Mouse (Mus musculus): ENCODE measurements around the gene Upf2.

Upf2 gene

DNA sequence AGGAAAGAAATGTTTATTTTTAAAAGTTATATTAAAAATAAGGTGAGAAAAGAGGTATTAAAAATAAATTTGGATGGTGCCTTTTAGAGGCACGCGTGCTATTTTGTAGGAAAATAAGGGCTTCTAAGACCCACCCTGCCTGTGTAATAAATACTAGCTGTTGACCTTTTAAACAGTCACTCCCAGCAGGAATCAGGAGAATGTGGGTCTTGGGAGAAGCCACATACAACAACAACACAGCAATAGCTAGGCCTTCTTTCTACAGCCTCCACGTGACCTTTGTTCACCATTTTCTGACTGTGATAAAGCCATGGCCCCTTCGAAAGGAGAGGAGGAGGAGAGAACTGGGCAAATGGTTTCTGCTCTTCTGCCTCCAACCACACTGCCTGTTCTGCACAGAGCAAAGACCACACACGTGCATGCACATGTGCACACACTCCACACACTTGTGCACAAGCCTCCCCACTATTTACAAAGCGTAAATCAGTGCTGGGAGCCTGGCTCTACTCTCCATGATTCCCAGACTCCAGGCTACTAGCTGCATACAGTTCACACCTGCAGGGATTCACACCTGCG, 121.5 kb downstream of the Upf2 start:
- DNase-seq = peak; percentile 48

DNA sequence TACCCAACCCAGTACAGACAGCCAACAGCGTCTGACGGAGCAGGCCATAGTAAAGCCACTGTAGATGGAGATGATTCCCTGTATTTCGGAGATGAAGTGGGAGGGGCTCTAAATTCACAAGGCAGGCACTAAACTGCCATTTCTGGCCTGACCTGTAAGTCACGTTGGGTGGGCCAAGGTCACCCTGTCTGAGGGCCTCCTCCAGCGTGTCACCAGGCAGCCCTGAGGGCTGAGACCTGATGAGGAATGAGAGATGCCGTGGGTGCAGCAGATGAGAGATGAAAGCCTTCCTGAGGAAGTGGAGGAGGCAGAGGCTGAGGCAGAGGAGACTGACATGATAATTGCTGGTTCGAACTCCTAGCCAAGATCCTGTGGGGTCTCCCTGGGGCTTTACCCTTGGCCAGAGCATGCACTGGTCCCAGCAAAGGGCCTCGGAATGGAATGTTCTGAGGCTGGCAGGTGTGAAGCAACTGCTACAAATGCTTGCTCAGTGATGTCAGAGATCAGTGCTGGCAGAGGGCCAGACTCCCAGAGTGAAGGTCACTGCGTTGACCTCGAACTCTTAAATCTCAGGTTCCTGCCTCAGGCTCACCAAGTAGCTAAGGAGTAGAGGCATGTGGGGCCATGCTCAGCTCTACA, 123.7 kb downstream of the Upf2 start:
- peak; percentile 87 for DNase-seq

DNA sequence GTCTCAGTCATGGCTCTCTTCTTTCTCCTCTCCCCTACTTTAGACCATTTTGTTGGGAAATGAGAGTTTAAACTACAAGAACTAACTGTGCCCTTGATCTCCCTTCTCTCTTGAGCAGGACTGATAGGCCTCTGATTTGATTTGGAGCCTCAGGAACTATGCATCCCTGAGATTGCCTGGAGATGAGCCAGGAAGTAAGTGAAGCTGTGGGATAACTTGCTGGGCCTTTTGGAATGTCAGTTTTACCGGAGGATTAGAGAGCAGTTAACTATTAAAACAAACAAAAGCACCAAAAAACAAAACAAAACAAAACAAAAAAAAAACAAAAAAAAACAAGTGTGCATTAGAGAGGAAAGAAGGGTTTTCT, 124.2 kb downstream of the Upf2 start:
- DNase-seq = no peak

DNA sequence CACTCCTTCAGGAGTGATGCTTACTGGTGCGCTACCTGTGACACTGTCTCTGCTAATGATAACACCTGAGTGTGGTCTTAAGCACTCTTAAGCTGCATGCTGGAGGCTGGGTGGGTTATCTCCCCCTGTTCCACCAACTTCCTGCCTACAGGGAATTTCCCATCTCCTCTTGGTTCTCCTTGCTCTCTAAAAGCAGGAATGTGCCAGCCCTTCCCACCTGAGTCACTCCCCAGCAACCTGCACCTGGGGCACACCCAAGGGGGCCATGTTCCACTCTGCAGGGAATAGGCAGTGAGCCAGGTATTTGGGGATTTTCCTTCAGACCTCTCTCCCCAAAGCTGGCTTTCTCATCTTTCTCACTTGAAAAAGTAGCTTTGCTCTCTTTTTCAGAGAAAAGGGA, 128.8 kb downstream of the Upf2 start:
- peak; percentile 78 for DNase-seq

DNA sequence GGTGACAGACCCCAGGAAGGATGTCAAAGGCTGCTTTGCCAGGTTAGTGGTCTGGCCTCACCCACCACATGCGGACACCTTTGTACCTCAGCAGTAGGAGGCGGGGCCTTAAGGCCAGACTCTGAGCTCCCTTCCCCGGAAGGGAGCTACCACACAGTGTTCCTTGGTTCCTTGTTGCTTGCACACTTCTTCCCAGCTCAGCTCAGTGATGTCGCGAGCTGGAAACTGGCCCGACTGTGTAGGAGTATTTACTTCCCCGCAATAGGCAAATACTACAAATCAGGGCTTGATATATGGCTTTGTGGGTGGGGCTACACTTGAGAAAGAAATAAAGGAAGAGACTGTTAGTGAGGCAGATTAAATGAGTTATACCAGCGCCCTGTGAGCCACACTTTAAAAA, 129.8 kb downstream of the Upf2 start:
- peak; percentile 83 for DNase-seq

DNA sequence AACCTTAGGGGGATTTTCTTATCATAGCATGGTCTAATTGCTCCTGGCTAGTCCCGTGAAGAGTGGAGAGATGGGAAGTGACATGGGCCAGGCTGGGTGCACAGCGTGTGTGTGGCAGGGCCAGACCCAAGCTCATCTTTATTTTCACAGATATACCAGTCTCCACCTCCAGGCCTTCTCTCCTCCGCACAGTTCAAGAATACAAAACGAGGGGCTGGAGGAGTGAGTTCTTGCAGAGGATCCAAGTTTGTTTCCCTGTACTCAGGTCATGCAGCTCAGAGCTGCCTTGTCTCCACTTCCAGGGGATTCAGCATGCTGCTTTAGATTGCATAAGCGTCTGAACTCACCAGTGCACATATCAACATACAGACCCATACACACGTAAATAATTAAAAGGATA, 131.3 kb downstream of the Upf2 start:
- peak; percentile 53 for DNase-seq

DNA sequence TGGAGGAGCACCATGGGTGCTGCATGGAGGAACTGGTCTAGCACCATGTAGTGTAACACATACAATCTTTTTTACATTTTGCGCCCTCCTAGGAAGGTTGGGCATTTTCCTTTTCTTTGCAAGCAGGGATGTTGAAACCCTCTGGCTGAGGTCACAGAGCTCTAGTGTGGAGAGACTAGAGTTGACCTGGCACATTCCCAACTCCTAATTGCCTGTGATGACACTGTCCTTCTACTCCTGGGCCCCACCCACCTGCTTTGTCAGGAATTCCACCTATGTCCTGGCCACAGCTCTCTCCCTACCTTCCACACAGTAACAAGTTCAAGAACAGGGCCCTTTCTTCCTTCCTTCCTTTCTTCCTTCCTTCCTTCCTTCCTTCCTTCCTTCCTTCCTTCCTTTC, 132.4 kb downstream of the Upf2 start:
- DNase-seq = peak; percentile 21

DNA sequence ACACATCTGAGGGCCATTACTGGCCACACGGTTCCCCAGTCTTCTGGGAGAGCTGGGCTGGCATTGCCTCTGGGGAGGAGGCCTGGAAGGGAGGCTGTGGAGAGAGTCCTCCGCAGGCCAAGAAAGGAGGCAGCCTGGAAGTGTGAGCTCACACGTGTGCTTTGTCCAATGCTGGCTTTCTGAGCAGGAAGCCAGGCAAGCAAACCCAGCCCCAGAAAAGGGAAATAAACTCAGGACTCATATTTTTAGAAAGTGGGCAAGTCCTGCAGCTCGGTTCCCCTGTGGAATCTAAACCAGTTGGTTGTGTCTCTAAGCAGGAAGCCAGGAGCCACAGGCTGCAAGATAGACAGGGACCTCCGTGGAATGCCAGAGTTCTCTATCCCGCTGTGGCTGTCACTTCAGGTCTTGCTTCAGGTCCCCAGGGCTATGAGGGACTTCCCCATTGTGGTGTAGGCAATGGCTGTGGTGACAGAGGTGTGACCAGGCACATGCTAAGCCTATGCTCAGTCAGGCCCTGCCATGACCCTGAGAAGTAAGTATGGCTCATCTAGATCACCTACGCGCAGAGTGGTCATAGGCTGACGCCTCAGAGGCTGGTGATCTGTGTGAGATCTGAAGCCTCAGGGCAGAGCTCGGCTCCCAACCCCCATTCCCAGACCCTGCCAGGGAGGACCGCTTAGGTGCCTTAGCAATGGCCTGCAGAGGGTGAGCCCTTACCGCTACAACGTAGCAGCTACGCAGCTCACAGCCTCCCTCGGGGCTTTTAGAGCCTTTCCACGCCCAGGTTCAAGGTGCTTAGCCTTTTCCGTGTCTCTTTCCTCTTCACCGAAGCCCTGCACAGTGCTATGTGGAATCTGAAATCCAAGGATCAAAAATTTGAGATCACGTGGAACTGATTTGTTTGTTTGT, 134.6 kb downstream of the Upf2 start:
- DNase-seq = peak; percentile 89

DNA sequence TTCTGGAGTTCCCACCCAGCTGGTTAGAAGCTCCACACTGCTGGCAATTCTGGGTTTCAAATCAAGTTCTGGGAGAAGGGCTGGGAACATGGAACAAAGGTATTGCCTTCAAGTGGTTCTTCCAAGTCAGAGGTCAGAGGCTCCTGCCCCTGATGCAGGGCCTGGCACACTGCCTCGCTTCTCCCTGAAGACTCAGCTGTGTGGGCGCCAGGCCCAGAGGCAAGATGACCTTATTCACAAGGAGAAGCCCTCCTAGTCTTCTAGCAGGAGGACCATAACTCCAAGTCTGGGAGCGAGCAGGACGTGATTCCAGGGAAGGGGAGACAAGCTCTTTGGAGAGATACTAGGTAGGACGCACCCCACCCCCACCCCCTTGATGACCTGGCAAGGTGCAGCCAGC, 135.9 kb downstream of the Upf2 start:
- peak; percentile 85 for DNase-seq

DNA sequence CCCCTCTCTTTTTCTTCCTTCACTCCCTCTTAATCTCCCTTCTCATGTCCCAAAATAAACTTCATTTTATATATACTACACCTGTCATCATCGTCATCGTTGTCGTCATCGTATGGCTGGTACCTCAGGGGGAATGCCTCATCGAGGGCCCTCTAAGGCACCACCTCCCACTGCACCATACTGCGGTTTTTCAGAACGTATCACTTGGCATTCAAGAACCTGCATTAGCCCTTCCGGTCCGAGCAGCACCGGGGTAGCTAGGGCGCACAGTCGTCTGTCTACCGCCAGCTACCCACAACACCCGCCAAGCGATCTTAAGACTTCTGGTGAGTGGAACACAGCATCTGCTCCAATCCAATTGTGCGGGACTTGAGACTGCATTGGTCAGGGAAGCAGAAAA, 138.7 kb downstream of the Upf2 start:
- peak; percentile 48 for DNase-seq

DNA sequence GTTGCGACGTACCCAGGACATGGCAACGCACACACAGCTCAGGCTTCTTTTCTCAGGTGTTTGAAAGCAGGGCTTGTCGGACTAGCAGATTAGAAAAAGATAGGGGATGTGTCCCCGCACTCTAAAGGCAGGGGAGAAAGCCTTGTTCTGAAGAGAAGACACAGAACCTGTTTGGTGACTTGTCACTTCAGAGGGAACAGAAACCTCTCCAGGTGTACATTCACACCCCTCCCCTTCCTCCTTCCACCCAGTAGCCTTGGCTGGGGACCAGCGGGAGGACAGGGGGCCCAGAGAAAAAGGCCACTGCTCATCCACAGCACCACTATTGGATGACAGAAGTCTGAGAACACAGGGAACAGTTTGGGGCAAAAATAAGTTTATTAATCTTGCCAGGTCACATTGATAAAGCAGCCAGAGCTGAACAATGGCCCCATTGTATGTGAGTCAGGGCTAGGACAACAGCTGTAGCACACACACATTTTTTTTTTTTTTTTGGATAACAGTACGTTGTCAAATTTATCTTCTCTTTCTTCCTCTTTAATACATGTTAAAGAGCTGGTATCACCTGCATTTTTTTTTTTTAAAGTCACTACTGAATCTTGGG, 145.9 kb downstream of the Upf2 start:
- peak; percentile 87 for DNase-seq

DNA sequence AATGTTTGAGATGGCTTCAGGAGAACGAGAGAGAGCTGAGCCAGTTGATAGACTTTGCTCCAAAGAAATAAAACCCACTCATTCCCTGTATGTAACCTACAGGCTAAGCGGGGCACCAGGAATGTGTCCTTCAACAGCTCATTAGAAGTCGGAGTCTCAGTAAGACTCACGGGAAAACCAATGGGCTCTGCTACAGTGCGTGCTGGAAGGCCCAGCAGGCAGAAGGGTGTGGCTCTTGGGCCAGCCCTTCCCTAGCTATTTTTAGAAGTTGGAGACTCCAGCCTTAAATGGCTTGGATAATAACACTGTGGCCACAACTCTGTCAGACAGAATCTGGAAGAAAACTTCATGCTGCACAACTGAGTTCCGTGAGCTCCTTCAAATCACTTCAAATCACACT, 147.7 kb downstream of the Upf2 start:
- DNase-seq = peak; percentile 97

DNA sequence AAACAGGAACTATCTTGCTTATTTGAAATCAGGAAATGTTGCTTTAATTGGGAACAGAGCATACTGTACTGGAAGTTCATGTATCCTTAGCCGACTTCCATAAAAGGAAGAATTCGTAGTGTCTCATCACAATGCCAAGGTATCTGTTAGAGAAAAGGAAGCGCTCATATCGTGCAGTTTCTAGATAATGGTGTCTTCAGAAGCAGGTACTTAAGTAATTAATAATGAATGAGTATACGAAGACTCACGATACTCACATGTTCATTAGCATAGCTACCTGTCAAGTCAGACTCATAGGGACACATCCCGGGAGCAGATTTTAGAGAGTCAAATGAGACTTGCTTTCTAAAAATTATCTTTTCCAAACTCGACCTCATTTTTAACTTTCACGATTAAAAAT, 148.2 kb downstream of the Upf2 start:
- no peak for DNase-seq

DNA sequence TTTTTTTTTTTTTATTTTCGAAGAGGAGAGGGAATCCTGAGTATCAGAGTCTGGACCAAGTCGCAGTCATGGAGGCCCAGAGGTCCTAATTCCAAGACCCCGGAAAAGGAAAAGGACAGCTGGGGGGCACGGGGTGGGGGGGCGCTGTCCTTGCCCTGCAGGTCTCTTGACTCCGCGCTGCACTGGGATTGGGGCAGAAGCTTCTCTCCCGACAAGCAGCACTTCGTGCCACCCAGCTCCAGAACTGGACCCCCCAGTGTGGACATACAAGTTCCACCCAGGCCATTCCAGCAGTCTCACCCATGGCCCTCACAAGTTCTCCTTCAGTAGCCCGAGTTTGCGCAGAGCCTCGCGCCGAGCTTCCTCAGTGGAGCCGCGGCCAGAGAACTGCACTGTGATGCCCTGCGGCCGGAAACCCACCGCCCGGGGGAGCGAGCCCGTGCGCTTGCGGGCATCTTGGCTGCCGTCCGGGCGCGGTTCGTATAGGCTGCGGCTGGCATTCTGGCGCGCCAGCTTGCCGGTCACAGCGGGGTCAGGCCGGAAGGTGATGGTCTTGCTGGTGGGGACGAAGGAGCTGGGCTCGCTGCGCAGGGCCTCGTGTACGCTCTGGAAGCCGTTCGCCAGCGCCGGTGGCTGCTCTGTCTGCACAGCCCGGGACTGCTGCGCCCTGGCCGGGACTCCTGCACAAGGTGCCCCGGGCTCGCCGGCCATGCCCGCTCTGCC, 148.9 kb downstream of the Upf2 start:
- DNase-seq = peak; percentile 81

DNA sequence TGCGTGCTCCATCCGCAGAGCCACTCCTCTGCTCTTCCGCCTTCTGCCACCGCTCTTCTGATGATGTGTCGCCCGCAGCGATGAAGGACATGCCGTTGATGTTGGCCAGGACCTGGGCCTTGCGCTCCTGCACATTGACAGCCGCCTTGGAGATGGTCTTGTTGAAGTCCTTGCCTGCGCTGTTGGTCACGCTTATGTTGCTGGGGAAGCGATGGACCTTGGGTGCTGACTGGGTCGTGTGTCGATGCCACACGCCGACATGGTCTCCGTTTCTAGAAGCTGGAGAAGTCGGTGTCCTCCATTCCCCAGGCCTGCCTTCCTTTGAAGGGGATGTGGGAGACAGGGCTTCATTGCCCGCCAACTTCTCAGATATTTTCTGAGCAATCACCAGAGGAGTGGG, 149.5 kb downstream of the Upf2 start:
- peak; percentile 85 for DNase-seq

DNA sequence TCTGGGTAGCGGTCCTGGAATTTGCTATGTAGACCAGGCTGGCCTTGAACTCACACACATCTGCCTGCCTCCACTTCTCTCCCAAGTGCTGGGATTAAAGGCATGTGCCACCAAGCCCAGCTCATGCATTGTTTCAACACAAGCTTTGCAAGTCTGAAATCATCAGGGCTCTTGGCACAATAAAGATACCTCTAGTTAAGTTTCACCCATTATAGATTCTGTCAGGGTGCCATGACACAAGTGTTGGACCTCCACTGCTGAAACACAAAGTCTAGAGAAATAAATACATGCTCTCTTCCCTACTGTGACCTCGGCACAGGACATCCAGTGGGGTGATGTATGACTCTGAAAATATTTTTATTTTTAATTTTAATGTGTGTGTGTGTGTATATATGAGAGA, 154.2 kb downstream of the Upf2 start:
- DNase-seq = peak; percentile 36

Measured in heart, adult 11 months (tissue).